Mouse (Mus musculus) liver, embryonic 14.5 days (tissue): ENCODE results near the gene Apba3.

ENCODE experiments used
- CTCF ChIP-seq: IDR thresholded peaks from 2 replicates; pipeline ENCODE4 v1.5.1; 2016; ENCODE audit warnings: antibody characterized with exemption, low read depth, control low read depth
- EP300 ChIP-seq: IDR thresholded peaks from 2 replicates; pipeline ENCODE4 v1.6.1; 2016; ENCODE audit warnings: antibody characterized with exemption, low read depth

DNA sequence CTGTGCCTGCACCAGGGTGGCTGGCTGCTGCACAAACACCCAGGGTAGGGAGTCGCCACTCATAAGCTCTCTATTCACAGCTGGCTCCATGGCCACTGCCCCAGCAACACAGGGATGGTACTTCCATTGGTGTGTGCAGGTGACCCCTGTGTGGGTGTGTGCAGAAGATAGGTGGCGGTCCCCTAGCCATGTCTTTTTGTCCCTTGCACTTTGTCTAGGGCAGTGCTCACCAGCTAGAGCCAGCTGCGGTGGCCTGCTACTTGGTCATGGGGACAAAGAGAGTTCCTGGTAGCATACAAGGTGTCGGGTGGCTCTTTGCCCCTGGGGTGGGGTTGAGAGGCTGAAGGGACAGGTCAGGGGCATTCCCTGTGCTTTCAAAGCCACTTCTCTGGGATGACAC lies 22.6 kb upstream of the Apba3 start:
- TF ChIP-seq EP300 (no peak), CTCF (no peak)
